Mouse (Mus musculus) frontal cortex, postnatal 25 days (tissue): Measurements from ENCODE around the gene Zfp36l2.
A peak's percentile ranks its signal among the peaks of the same experiment; 100 is the strongest.

Experiments used
- DNase-seq, 2 experiments: peaks; one replicate each; pipeline ENCODE4 v3.0.0; 2022; ENCODE audit warnings: low spot score in 2 of 2

Gene Zfp36l2

GRCm38 (mm10) chr17:84152206-84152975 is 35.4 kb downstream of the Zfp36l2 start:
- DNase-seq = no peak

GRCm38 (mm10) chr17:84151306-84151705 is 36.4 kb downstream of the Zfp36l2 start:
- DNase-seq = no peak

GRCm38 (mm10) chr17:84150291-84150690 is 37.5 kb downstream of the Zfp36l2 start:
- DNase-seq = no peak

- no peak for DNase-seq
Measured at GRCm38 (mm10) chr17:84149566-84149965, 38.2 kb downstream of the Zfp36l2 start.

GRCm38 (mm10) chr17:84148499-84149484 is 39.0 kb downstream of the Zfp36l2 start:
- DNase-seq = peak in 1 of 2 experiments; percentile 43

- no peak for DNase-seq
Measured at GRCm38 (mm10) chr17:84147183-84148108, 40.3 kb downstream of the Zfp36l2 start.

GRCm38 (mm10) chr17:84146458-84147182 is 41.1 kb downstream of the Zfp36l2 start:
- DNase-seq = no peak

GRCm38 (mm10) chr17:84145826-84146287 is 41.9 kb downstream of the Zfp36l2 start:
- DNase-seq = no peak

GRCm38 (mm10) chr17:84144762-84145599 is 42.8 kb downstream of the Zfp36l2 start:
- no peak for DNase-seq

- DNase-seq = no peak
Measured at GRCm38 (mm10) chr17:84144130-84144529, 43.6 kb downstream of the Zfp36l2 start.

- no peak for DNase-seq
Measured at GRCm38 (mm10) chr17:84143219-84143844, 44.4 kb downstream of the Zfp36l2 start.

GRCm38 (mm10) chr17:84141691-84142090 is 46.1 kb downstream of the Zfp36l2 start:
- DNase-seq = no peak

- DNase-seq = no peak
Measured at GRCm38 (mm10) chr17:84140822-84141507, 46.8 kb downstream of the Zfp36l2 start.

GRCm38 (mm10) chr17:84137393-84138171 is 50.2 kb downstream of the Zfp36l2 start:
- no peak for DNase-seq

- no peak for DNase-seq
Measured at GRCm38 (mm10) chr17:84136669-84137392, 50.9 kb downstream of the Zfp36l2 start.

GRCm38 (mm10) chr17:84136217-84136616 is 51.5 kb downstream of the Zfp36l2 start:
- no peak for DNase-seq

GRCm38 (mm10) chr17:84135243-84135642 is 52.5 kb downstream of the Zfp36l2 start:
- no peak for DNase-seq
